ENCODE assay signal across 21 mouse cellular contexts in genomic region chr4:127860271-127860670, GRCm38 (mm10).
"Had no signal": no experiment of that assay in that cellular context is flagged by ENCODE, and none has a peak within 500 bp of the region (broad histone marks: within the 10 kb centered on the region; RNA-seq: fewer than 3 reads in every experiment).

No protein-coding gene starts in this region.

- H3K4me3 ChIP-seq: gastrocnemius, adult 2 months; heart, adult 2 months; heart, embryonic 13.5 days; heart, embryonic 15.5 days; hindbrain, embryonic 10.5 days; hindbrain, embryonic 12.5 days; intestine, embryonic 15.5 days; limb, embryonic 10.5 days; limb, embryonic 12.5 days; liver, embryonic 13.5 days had no signal

- H3K27ac ChIP-seq: gastrocnemius, adult 2 months; heart, adult 2 months; heart, embryonic 13.5 days; heart, embryonic 15.5 days; hindbrain, embryonic 10.5 days; hindbrain, embryonic 12.5 days; hindbrain, embryonic 14.5 days; intestine, embryonic 15.5 days; limb, embryonic 10.5 days; limb, embryonic 12.5 days; liver, embryonic 13.5 days had no signal

- DNase-seq: forebrain, postnatal 0 days; gastrocnemius, adult 2 months; gastrocnemius, postnatal 10 days; gastrocnemius, postnatal 25 days; heart, adult 2 months; heart, postnatal 4 days; kidney, adult 18-20 months; kidney, adult 8-10 months; kidney, postnatal 10 days; kidney, postnatal 25 days; kidney, postnatal 4 days; liver; liver, embryonic 13.5 days had no signal
